Mouse (Mus musculus) neural tube, embryonic 14.5 days (tissue): ENCODE measurements at regions not wholly inside any gene's neighbourhood (a gene's known extent, or its start where the extent isn't known, plus 50 kb on each side); places are given as distances from the start of the nearest gene placed in this dataset.

Experiments
- ATAC-seq: fragments of 200-750 bp; cut with Nextera tagmentation; 2 replicates; pipeline ENCODE4 v1.8.0; 2017; ENCODE audit warnings: low read depth, mild to moderate bottlenecking, moderate TSS enrichment, moderate library complexity
- H3K27ac ChIP-seq: fragments of 300-500 bp; sonication (generic); 2 replicates; pipeline ENCODE4 v1.5.1; 2014; ENCODE audit warnings: low read depth, mild to moderate bottlenecking, control low read depth, low read length, moderate library complexity, mixed read lengths
- H3K27me3 ChIP-seq: fragments of 300-500 bp; sonication (generic); 2 replicates; pipeline ENCODE4 v1.6.1; 2014; ENCODE audit warnings: low read length; ENCODE audit not compliant: control insufficient read depth, insufficient read depth
- H3K36me3 ChIP-seq: fragments of 300-500 bp; sonication (generic); 2 replicates; pipeline ENCODE4 v1.6.1; 2014; ENCODE audit warnings: low read length, mixed read lengths; ENCODE audit not compliant: control insufficient read depth, insufficient read depth
- H3K4me1 ChIP-seq: fragments of 300-500 bp; sonication (generic); 2 replicates; pipeline ENCODE4 v1.6.1; 2014; ENCODE audit warnings: low read length; ENCODE audit not compliant: control insufficient read depth, insufficient read depth
- H3K4me2 ChIP-seq: fragments of 300-500 bp; sonication (generic); 2 replicates; pipeline ENCODE4 v1.6.1; 2014; ENCODE audit warnings: mild to moderate bottlenecking, low read depth, low read length, control low read depth
- H3K4me3 ChIP-seq: fragments of 300-500 bp; sonication (generic); 2 replicates; pipeline ENCODE4 v1.5.1; 2014; ENCODE audit warnings: low read depth, low read length, control low read depth, mixed read lengths
- H3K9ac ChIP-seq: fragments of 300-500 bp; sonication (generic); replicated peaks from 2 replicates; pipeline ENCODE4 v1.6.1; 2014; ENCODE audit warnings: low read depth, mild to moderate bottlenecking, control low read depth, low read length, mixed read lengths
- H3K9me3 ChIP-seq: fragments of 300-500 bp; sonication (generic); 2 replicates; pipeline ENCODE4 v1.6.1; 2016; ENCODE audit warnings: low read length; ENCODE audit not compliant: control insufficient read depth
- WGBS: fragments of 180-500 bp; shearing (Covaris S2); extraction: QIAGEN DNeasy Blood & Tissue Kit; methylation state at CpG from one replicate; pipeline ENCODE4 v1.1.7; 2014; 5-methylcytosine and 5-hydroxymethylcytosine counted together

- WGBS: 88% methylated on average over 6 of the region's 6 CpGs
- no peaks in the 10 kb centered on the region for H3K36me3 ChIP-seq
- H3K4me1 ChIP-seq: no peaks in the 10 kb centered on the region
- H3K27me3 ChIP-seq: no peaks in the 10 kb centered on the region
- no peak overlapping the region for H3K4me2 ChIP-seq
- no peak for ATAC-seq
- no peak overlapping the region for H3K4me3 ChIP-seq
- H3K27ac ChIP-seq: no peak overlapping the region
- no peak overlapping the region for H3K9ac ChIP-seq
- H3K9me3 ChIP-seq: no peaks in the 10 kb centered on the region
Measured at GRCm38 (mm10) chr15:72220786-72221185, 1613.6 kb upstream of the Gm6569 start.

- Histone ChIP-seq H3K9me3 (no peaks in the 10 kb centered on the region), H3K9ac (no peak overlapping the region), H3K27ac (no peak overlapping the region), H3K4me2 (no peak overlapping the region), H3K4me1 (no peaks in the 10 kb centered on the region), H3K36me3 (no peaks in the 10 kb centered on the region), H3K4me3 (no peak overlapping the region), H3K27me3 (no peaks in the 10 kb centered on the region)
- WGBS: 46% methylated on average over 2 of the region's 2 CpGs
- ATAC-seq: no peak
Measured at GRCm38 (mm10) chr15:72232355-72232754, 1602.0 kb upstream of the Gm6569 start.

GRCm38 (mm10) chr15:72264619-72265018, 1569.7 kb upstream of the Gm6569 start:
- H3K4me1 ChIP-seq: no peaks in the 10 kb centered on the region
- WGBS: 70% methylated on average over 3 of the region's 3 CpGs
- peaks cover 3% of the 10 kb centered on the region; the same call in 1 of the 2 replicates for H3K9me3 ChIP-seq
- ATAC-seq: no peak
- H3K36me3 ChIP-seq: no peaks in the 10 kb centered on the region
- no peak overlapping the region for H3K4me2 ChIP-seq
- H3K9ac ChIP-seq: no peak overlapping the region
- H3K27ac ChIP-seq: no peak overlapping the region
- H3K4me3 ChIP-seq: no peak overlapping the region
- H3K27me3 ChIP-seq: no peaks in the 10 kb centered on the region

- Histone ChIP-seq H3K9ac (no peak overlapping the region), H3K9me3 (no peaks in the 10 kb centered on the region), H3K36me3 (no peaks in the 10 kb centered on the region), H3K4me1 (no peaks in the 10 kb centered on the region; the same call in 1 of the 2 replicates), H3K4me3 (no peak overlapping the region), H3K4me2 (no peak overlapping the region), H3K27ac (no peak overlapping the region; the same call in 1 of the 2 replicates), H3K27me3 (no peaks in the 10 kb centered on the region)
- 63% methylated on average over 1 of the region's 1 CpGs for WGBS
- no peak; the same call in 1 of the 2 replicates for ATAC-seq
Measured at GRCm38 (mm10) chr15:72283846-72284245, 1550.5 kb upstream of the Gm6569 start.

GRCm38 (mm10) chr15:72296648-72297047, 1537.7 kb upstream of the Gm6569 start:
- H3K4me1 ChIP-seq: no peaks in the 10 kb centered on the region
- H3K36me3 ChIP-seq: no peaks in the 10 kb centered on the region
- no peak for ATAC-seq
- H3K27ac ChIP-seq: no peak overlapping the region
- H3K9me3 ChIP-seq: no peaks in the 10 kb centered on the region
- no peak overlapping the region for H3K4me3 ChIP-seq
- H3K27me3 ChIP-seq: no peaks in the 10 kb centered on the region
- 43% methylated on average over 2 of the region's 2 CpGs for WGBS
- H3K9ac ChIP-seq: no peak overlapping the region
- H3K4me2 ChIP-seq: no peak overlapping the region

GRCm38 (mm10) chr15:72312417-72312816, 1521.9 kb upstream of the Gm6569 start:
- no peak overlapping the region for H3K27ac ChIP-seq
- H3K4me3 ChIP-seq: no peak overlapping the region
- H3K27me3 ChIP-seq: no peaks in the 10 kb centered on the region
- ATAC-seq: no peak
- no peaks in the 10 kb centered on the region for H3K36me3 ChIP-seq
- H3K4me2 ChIP-seq: no peak overlapping the region
- no peak overlapping the region for H3K9ac ChIP-seq
- no peaks in the 10 kb centered on the region for H3K4me1 ChIP-seq
- no peaks in the 10 kb centered on the region for H3K9me3 ChIP-seq
- WGBS: 85% methylated on average over 5 of the region's 5 CpGs

- no peak overlapping the region for H3K9ac ChIP-seq
- no peaks in the 10 kb centered on the region for H3K9me3 ChIP-seq
- no peak overlapping the region for H3K4me3 ChIP-seq
- WGBS: 50% methylated on average over 5 of the region's 5 CpGs
- no peaks in the 10 kb centered on the region for H3K36me3 ChIP-seq
- ATAC-seq: peak; percentile 51; the same call in 1 of the 2 replicates
- no peak overlapping the region for H3K27ac ChIP-seq
- H3K4me2 ChIP-seq: no peak overlapping the region
- H3K4me1 ChIP-seq: no peaks in the 10 kb centered on the region
- H3K27me3 ChIP-seq: no peaks in the 10 kb centered on the region
Measured at GRCm38 (mm10) chr15:72321528-72321927, 1512.8 kb upstream of the Gm6569 start.

- 83% methylated on average over 3 of the region's 3 CpGs for WGBS
- Histone ChIP-seq H3K9ac (no peak overlapping the region), H3K4me1 (no peaks in the 10 kb centered on the region), H3K27ac (no peak overlapping the region), H3K4me3 (no peak overlapping the region), H3K4me2 (no peak overlapping the region), H3K27me3 (no peaks in the 10 kb centered on the region), H3K36me3 (no peaks in the 10 kb centered on the region), H3K9me3 (no peaks in the 10 kb centered on the region)
- no peak for ATAC-seq
Measured at GRCm38 (mm10) chr15:72322127-72322526, 1512.2 kb upstream of the Gm6569 start.

GRCm38 (mm10) chr15:72323158-72323557, 1511.2 kb upstream of the Gm6569 start:
- Histone ChIP-seq H3K36me3 (no peaks in the 10 kb centered on the region), H3K4me1 (no peaks in the 10 kb centered on the region), H3K9me3 (no peaks in the 10 kb centered on the region), H3K9ac (no peak overlapping the region), H3K4me3 (no peak overlapping the region), H3K27me3 (no peaks in the 10 kb centered on the region), H3K27ac (no peak overlapping the region), H3K4me2 (no peak overlapping the region)
- ATAC-seq: no peak
- WGBS: 67% methylated on average over 7 of the region's 7 CpGs

GRCm38 (mm10) chr15:72331262-72331661, 1503.1 kb upstream of the Gm6569 start:
- Histone ChIP-seq H3K27me3 (no peaks in the 10 kb centered on the region), H3K9ac (no peak overlapping the region), H3K4me1 (no peaks in the 10 kb centered on the region), H3K27ac (no peak overlapping the region), H3K4me2 (no peak overlapping the region), H3K9me3 (no peaks in the 10 kb centered on the region), H3K36me3 (no peaks in the 10 kb centered on the region), H3K4me3 (no peak overlapping the region)
- 65% methylated on average over 4 of the region's 4 CpGs for WGBS
- no peak for ATAC-seq
